Mouse (Mus musculus): ENCODE results near the gene Zfp143. TPM values are rescaled to one million over a fixed set of nuclear protein-coding genes. Genes with fewer than 3 reads are reported as not detected.

The Zfp143 gene
- 6.4 TPM for polyA plus RNA-seq (2012; fragmentation: generic; extraction: Trizol)

- TF ChIP-seq MAX (IDR thresholded peaks at IDR 0.05; ENCODE audit: low read depth), result no peak
- peak; percentile 35 for TF ChIP-seq SRF (IDR thresholded peaks at IDR 0.05; ENCODE audit: control insufficient read depth, insufficient read length, low read depth)
- TF ChIP-seq CEBPB (IDR thresholded peaks at IDR 0.05; ENCODE audit: insufficient read depth, poor library complexity, severe bottlenecking), result no peak
- TF ChIP-seq REST (IDR thresholded peaks at IDR 0.05; ENCODE audit: insufficient read depth, insufficient read length), result no peak
- peak; percentile 83 for TF ChIP-seq POLR2AphosphoS2 (IDR thresholded peaks at IDR 0.05; ENCODE audit: insufficient read length, low read depth)
- peak; percentile 72 for TF ChIP-seq E2F4 (IDR thresholded peaks at IDR 0.05; ENCODE audit: insufficient read depth)
- Histone ChIP-seq H3K4me2 (ENCODE audit: low read depth) (peak within 1 kb of the TSS; percentile 91), H3K27me3 (ENCODE audit: control insufficient read depth, insufficient read depth, insufficient read length) (no peaks in the 10 kb centered on the region), H3K79me2 (ENCODE audit: control insufficient read depth, insufficient read depth) (peaks cover 45% of the 10 kb centered on the region), H3ac (ENCODE audit: control insufficient read depth, insufficient read length) (peak within 1 kb of the TSS; percentile 74), H3K36me3 (ENCODE audit: control insufficient read depth, insufficient read depth) (peaks cover 13% of the 10 kb centered on the region), H3K4me3 (peak within 1 kb of the TSS; percentile 69)
Observed at GRCm38 (mm10) chr7:110061199-110061751, at the start of gene Zfp143. Gene Zfp143 (plus strand): TSS chr7:110061217.

DNA sequence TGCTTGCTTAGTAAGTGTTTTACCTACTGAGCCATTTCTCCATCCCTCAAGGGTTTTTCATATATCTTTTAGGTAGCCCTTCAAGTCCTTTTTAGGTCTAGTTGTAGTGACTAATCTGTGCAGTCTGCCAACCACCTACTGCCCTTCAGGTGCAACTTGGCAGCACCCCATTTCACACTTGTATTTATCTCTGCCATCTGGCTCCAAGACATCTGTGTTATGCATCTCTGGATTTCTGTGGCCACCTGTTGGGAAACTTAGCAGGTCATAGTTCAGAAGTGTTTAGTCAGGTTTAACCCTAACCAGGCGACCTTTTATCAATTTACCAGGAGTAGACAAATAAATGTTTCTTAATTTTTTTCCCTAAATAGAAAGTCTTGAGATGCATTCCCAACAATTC, 49.6 kb upstream of the Zfp143 start:
- TF ChIP-seq SRF (IDR thresholded peaks at IDR 0.05; ENCODE audit: control insufficient read depth, insufficient read length, low read depth), result no peak
- Histone ChIP-seq H3K27me3 (ENCODE audit: control insufficient read depth, insufficient read depth, insufficient read length) (no peaks in the 10 kb centered on the region), H3K36me3 (ENCODE audit: control insufficient read depth, insufficient read depth) (no peaks in the 10 kb centered on the region), H3ac (ENCODE audit: control insufficient read depth, insufficient read length) (no peak overlapping the region), H3K4me3 (no peak overlapping the region), H3K4me2 (ENCODE audit: low read depth) (no peak overlapping the region), H3K79me2 (ENCODE audit: control insufficient read depth, insufficient read depth) (no peaks in the 10 kb centered on the region)

DNA sequence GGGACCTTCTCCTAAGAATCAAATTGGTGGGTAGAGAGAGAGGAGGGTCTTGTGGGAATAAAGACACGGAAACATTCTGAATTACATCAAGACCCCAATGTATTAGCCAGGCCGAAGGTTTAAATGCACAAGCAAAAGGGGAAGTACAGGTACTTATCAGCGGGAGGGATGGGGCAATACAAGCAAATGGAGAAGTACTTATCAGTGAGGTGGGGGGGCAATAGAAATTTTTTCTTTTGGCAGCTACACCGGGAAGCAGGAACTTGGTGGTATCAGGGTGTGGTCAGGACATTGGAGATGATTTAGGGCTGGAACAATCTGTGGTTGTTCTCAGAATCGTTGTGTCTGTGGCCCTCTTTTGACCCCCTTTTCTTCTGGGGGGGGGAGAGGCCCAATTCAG, 46.7 kb upstream of the Zfp143 start:
- H3ac ChIP-seq (ENCODE audit: control insufficient read depth, insufficient read length), result no peak overlapping the region
- H3K4me3 ChIP-seq, result no peak overlapping the region
- peaks cover 12% of the 10 kb centered on the region for H3K79me2 ChIP-seq (ENCODE audit: control insufficient read depth, insufficient read depth)
- H3K36me3 ChIP-seq (ENCODE audit: control insufficient read depth, insufficient read depth), result no peaks in the 10 kb centered on the region
- H3K4me2 ChIP-seq (ENCODE audit: low read depth), result no peak overlapping the region
- no peak for TF ChIP-seq MYOD1 (IDR thresholded peaks at IDR 0.05; ENCODE audit: control insufficient read depth in 1 of 3, insufficient read length in 2 of 3, low read depth in 2 of 3)
- TF ChIP-seq USF1 (IDR thresholded peaks at IDR 0.05; ENCODE audit: low read depth), result no peak
- TF ChIP-seq CEBPB (IDR thresholded peaks at IDR 0.05; ENCODE audit: insufficient read depth, poor library complexity, severe bottlenecking), result no peak
- TF ChIP-seq POLR2AphosphoS2 (IDR thresholded peaks at IDR 0.05; ENCODE audit: insufficient read length, low read depth), result no peak
- TF ChIP-seq E2F4 (IDR thresholded peaks at IDR 0.05; ENCODE audit: insufficient read depth), result no peak
- TF ChIP-seq TCF3 (IDR thresholded peaks at IDR 0.05; ENCODE audit: insufficient read length, low read depth), result no peak
- no peak for TF ChIP-seq REST (IDR thresholded peaks at IDR 0.05; ENCODE audit: insufficient read depth, insufficient read length)
- TF ChIP-seq POLR2A (IDR thresholded peaks at IDR 0.05; ENCODE audit: insufficient read length, low read depth), result no peak
- TF ChIP-seq MYOG (IDR thresholded peaks at IDR 0.05; ENCODE audit: control insufficient read depth in 1 of 3, insufficient read depth in 1 of 3, insufficient read length in 2 of 3, low read depth in 2 of 3), result no peak
- no peak for TF ChIP-seq MAX (IDR thresholded peaks at IDR 0.05; ENCODE audit: low read depth)
- H3K27me3 ChIP-seq (ENCODE audit: control insufficient read depth, insufficient read depth, insufficient read length), result no peaks in the 10 kb centered on the region

- no peaks in the 10 kb centered on the region for H3K27me3 ChIP-seq (ENCODE audit: control insufficient read depth, insufficient read depth, insufficient read length)
- H3K4me2 ChIP-seq (ENCODE audit: low read depth), result peak within 1 kb of the TSS; percentile 92
- peaks cover 51% of the 10 kb centered on the region for H3K79me2 ChIP-seq (ENCODE audit: control insufficient read depth, insufficient read depth)
- no peak for TF ChIP-seq SRF (IDR thresholded peaks at IDR 0.05; ENCODE audit: control insufficient read depth, insufficient read length, low read depth)
- peak; percentile 88 for TF ChIP-seq USF1 (IDR thresholded peaks at IDR 0.05; ENCODE audit: low read depth)
- no peak for TF ChIP-seq MAX (IDR thresholded peaks at IDR 0.05; ENCODE audit: low read depth)
- TF ChIP-seq POLR2A (IDR thresholded peaks at IDR 0.05; ENCODE audit: insufficient read length, low read depth), result peak; percentile 96
- no peak for TF ChIP-seq TCF3 (IDR thresholded peaks at IDR 0.05; ENCODE audit: insufficient read length, low read depth)
- TF ChIP-seq E2F4 (IDR thresholded peaks at IDR 0.05; ENCODE audit: insufficient read depth), result peak; percentile 33
- no peak for TF ChIP-seq MYOG (IDR thresholded peaks at IDR 0.05; ENCODE audit: control insufficient read depth in 1 of 3, insufficient read depth in 1 of 3, insufficient read length in 2 of 3, low read depth in 2 of 3)
- no peak for TF ChIP-seq CEBPB (IDR thresholded peaks at IDR 0.05; ENCODE audit: insufficient read depth, poor library complexity, severe bottlenecking)
- peak; percentile 85 for TF ChIP-seq POLR2AphosphoS2 (IDR thresholded peaks at IDR 0.05; ENCODE audit: insufficient read length, low read depth)
- TF ChIP-seq REST (IDR thresholded peaks at IDR 0.05; ENCODE audit: insufficient read depth, insufficient read length), result no peak
- TF ChIP-seq MYOD1 (IDR thresholded peaks at IDR 0.05; ENCODE audit: control insufficient read depth in 1 of 3, insufficient read length in 2 of 3, low read depth in 2 of 3), result no peak
- TF ChIP-seq TCF12 (IDR thresholded peaks at IDR 0.05; ENCODE audit: insufficient read depth, poor library complexity, severe bottlenecking), result no peak
- H3K36me3 ChIP-seq (ENCODE audit: control insufficient read depth, insufficient read depth), result no peaks in the 10 kb centered on the region
- peak within 1 kb of the TSS; percentile 92 for H3K4me3 ChIP-seq
- peak within 1 kb of the TSS; percentile 81 for H3ac ChIP-seq (ENCODE audit: control insufficient read depth, insufficient read length)
Observed at GRCm38 (mm10) chr7:110018117-110018630, 42.8 kb upstream of the Zfp143 start, which contains the start of gene Ipo7. Gene Ipo7 (plus strand): TSS chr7:110018274.

DNA sequence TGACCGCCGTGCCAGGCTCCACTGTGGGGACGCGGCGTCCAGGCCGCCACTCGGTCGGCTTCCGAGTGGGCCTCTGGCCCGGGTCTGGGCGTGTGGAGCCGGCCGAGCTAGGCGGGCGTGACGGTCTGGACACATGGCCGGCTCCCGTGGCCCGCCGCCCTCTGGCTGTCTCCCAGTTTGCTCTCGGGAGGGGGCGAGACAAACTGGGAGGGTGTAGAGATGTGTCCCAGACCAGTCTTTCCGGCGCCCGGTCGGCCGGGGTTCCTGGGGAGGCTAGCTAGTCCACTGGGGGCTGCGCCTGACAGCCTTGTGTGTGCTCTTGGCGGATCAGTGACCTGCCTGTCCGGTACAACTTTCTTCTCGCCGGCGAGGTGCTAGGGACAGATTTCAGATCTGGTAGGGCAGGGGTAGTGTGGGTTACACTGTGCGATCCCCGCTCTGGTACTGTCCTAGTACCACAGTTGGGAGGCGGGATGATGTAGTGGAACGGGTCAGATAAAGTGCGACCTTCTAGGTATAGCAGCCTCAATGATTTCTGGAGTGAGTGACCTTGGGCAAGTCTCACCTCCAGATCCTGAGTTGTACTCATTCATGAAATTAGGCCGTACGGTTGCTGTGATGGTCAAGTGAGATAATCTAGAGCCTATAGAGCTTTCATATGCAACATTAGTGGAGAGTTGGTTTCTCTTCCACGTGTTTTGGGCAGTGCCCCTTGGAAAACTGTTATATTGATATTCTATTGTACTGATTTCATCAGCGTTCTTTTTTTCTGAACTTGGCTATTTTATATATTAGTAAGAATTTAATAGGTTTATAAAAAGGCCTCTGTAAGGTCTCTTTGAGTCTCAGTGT, 42.2 kb upstream of the Zfp143 start:
- Histone ChIP-seq H3K36me3 (ENCODE audit: control insufficient read depth, insufficient read depth) (no peaks in the 10 kb centered on the region), H3K4me3 (peak overlapping the region; percentile 92), H3ac (ENCODE audit: control insufficient read depth, insufficient read length) (peak overlapping the region; percentile 81), H3K4me2 (ENCODE audit: low read depth) (peak overlapping the region; percentile 92), H3K79me2 (ENCODE audit: control insufficient read depth, insufficient read depth) (peaks cover 57% of the 10 kb centered on the region), H3K27me3 (ENCODE audit: control insufficient read depth, insufficient read depth, insufficient read length) (no peaks in the 10 kb centered on the region)
- TF ChIP-seq TCF3 (IDR thresholded peaks at IDR 0.05; ENCODE audit: insufficient read length, low read depth) (no peak), MAX (IDR thresholded peaks at IDR 0.05; ENCODE audit: low read depth) (no peak), SRF (IDR thresholded peaks at IDR 0.05; ENCODE audit: control insufficient read depth, insufficient read length, low read depth) (no peak), REST (IDR thresholded peaks at IDR 0.05; ENCODE audit: insufficient read depth, insufficient read length) (no peak), MYOD1 (IDR thresholded peaks at IDR 0.05; ENCODE audit: control insufficient read depth in 1 of 3, insufficient read length in 2 of 3, low read depth in 2 of 3) (no peak), E2F4 (IDR thresholded peaks at IDR 0.05; ENCODE audit: insufficient read depth) (no peak), USF1 (IDR thresholded peaks at IDR 0.05; ENCODE audit: low read depth) (no peak), POLR2AphosphoS2 (IDR thresholded peaks at IDR 0.05; ENCODE audit: insufficient read length, low read depth) (no peak), CEBPB (IDR thresholded peaks at IDR 0.05; ENCODE audit: insufficient read depth, poor library complexity, severe bottlenecking) (no peak), TCF12 (IDR thresholded peaks at IDR 0.05; ENCODE audit: insufficient read depth, poor library complexity, severe bottlenecking) (no peak), POLR2A (IDR thresholded peaks at IDR 0.05; ENCODE audit: insufficient read length, low read depth) (no peak), MYOG (IDR thresholded peaks at IDR 0.05; ENCODE audit: control insufficient read depth in 1 of 3, insufficient read depth in 1 of 3, insufficient read length in 2 of 3, low read depth in 2 of 3) (no peak)

Measured in myocyte (in vitro differentiated cells).